Mouse (Mus musculus) forebrain, embryonic 10.5 days (tissue): ENCODE measurements at regions not wholly inside any gene's neighbourhood (a gene's known extent, or its start where the extent isn't known, plus 50 kb on each side); places are given as distances from the start of the nearest gene placed in this dataset.

Source experiments
- DNase-seq: peaks from one replicate; pipeline ENCODE4 v3.0.0-alpha.2; 2017; ENCODE audit warnings: low spot score; ENCODE audit errors: extremely low spot score
- H3K27ac ChIP-seq: fragments of 300-500 bp; sonication (generic); 2 replicates; pipeline ENCODE4 v1.5.1; 2016; ENCODE audit warnings: mild to moderate bottlenecking
- H3K27me3 ChIP-seq: fragments of 300-500 bp; sonication (generic); 2 replicates; pipeline ENCODE4 v1.6.1; 2016; ENCODE audit warnings: mild to moderate bottlenecking; ENCODE audit not compliant: poor library complexity, severe bottlenecking
- H3K36me3 ChIP-seq: fragments of 300-500 bp; sonication (generic); replicated peaks from 2 replicates; pipeline ENCODE4 v1.6.1; 2016; ENCODE audit warnings: mild to moderate bottlenecking, moderate library complexity
- H3K4me1 ChIP-seq: fragments of 300-500 bp; sonication (generic); 2 replicates; pipeline ENCODE4 v1.6.1; 2016
- H3K4me3 ChIP-seq: fragments of 300-500 bp; sonication (generic); 2 replicates; pipeline ENCODE4 v1.5.1; 2016; ENCODE audit warnings: mild to moderate bottlenecking, moderate library complexity
- H3K9me3 ChIP-seq: fragments of 300-500 bp; sonication (generic); 2 replicates; pipeline ENCODE4 v1.6.1; 2016; ENCODE audit warnings: mild to moderate bottlenecking, moderate library complexity
- WGBS: fragments of 180-500 bp; shearing (Covaris S2); methylation state at CpG from one replicate; pipeline ENCODE4 v1.1.7; 2016; 5-methylcytosine and 5-hydroxymethylcytosine counted together

- no peaks in the 10 kb centered on the region for H3K36me3 ChIP-seq
- H3K9me3 ChIP-seq: no peaks in the 10 kb centered on the region
- peaks cover 5% of the 10 kb centered on the region for H3K27me3 ChIP-seq
- H3K27ac ChIP-seq: no peak overlapping the region
- WGBS: 92% methylated on average over 5 of the region's 5 CpGs
- H3K4me3 ChIP-seq: no peak overlapping the region
- no peak for DNase-seq
- H3K4me1 ChIP-seq: no peaks in the 10 kb centered on the region
These were observed 65.3 kb downstream of the Cdca7 start for GRCm38 (mm10) chr2:72541246-72541645.

GRCm38 (mm10) chr2:72545453-72545852 is 69.5 kb downstream of the Cdca7 start:
- 96% methylated on average over 1 of the region's 1 CpGs for whole genome bisulfite sequencing
- no peaks in the 10 kb centered on the region for H3K36me3 ChIP-seq
- H3K4me1 ChIP-seq: no peaks in the 10 kb centered on the region; the same call in 1 of the 2 replicates
- no peak overlapping the region for H3K4me3 ChIP-seq
- no peak overlapping the region for H3K27ac ChIP-seq
- no peak for DNase-seq
- no peaks in the 10 kb centered on the region for H3K9me3 ChIP-seq
- peaks cover 19% of the 10 kb centered on the region; the same call in 1 of the 2 replicates for H3K27me3 ChIP-seq

GRCm38 (mm10) chr2:72546476-72546875 is 70.5 kb downstream of the Cdca7 start:
- 92% methylated on average over 5 of the region's 5 CpGs for WGBS
- DNase-seq: no peak
- Histone ChIP-seq H3K36me3 (no peaks in the 10 kb centered on the region), H3K27ac (no peak overlapping the region), H3K4me1 (no peaks in the 10 kb centered on the region; the same call in 1 of the 2 replicates), H3K9me3 (no peaks in the 10 kb centered on the region), H3K27me3 (0 out of 2 replicates have a peak, but pooled peaks cover 19% of the 10 kb centered on the region), H3K4me3 (no peak overlapping the region)

- DNase-seq: no peak
- Histone ChIP-seq H3K4me3 (no peak overlapping the region), H3K9me3 (no peaks in the 10 kb centered on the region; the same call in 1 of the 2 replicates), H3K27me3 (0 out of 2 replicates have a peak, but pooled peaks cover 19% of the 10 kb centered on the region), H3K27ac (no peak overlapping the region), H3K4me1 (no peaks in the 10 kb centered on the region; the same call in 1 of the 2 replicates), H3K36me3 (no peaks in the 10 kb centered on the region)
- WGBS: 83% methylated on average over 4 of the region's 4 CpGs
These were observed 71.0 kb downstream of the Cdca7 start for GRCm38 (mm10) chr2:72546963-72547362.

- DNase-seq: no peak
- WGBS: 95% methylated on average over 4 of the region's 4 CpGs
These were observed 75.3 kb downstream of the Cdca7 start for GRCm38 (mm10) chr2:72551268-72551667.

GRCm38 (mm10) chr2:72554603-72555002 is 78.6 kb downstream of the Cdca7 start:
- peaks cover 47% of the 10 kb centered on the region for H3K27me3 ChIP-seq
- no peak overlapping the region for H3K27ac ChIP-seq
- no peaks in the 10 kb centered on the region for H3K36me3 ChIP-seq
- peaks cover 41% of the 10 kb centered on the region for H3K4me1 ChIP-seq
- no peak overlapping the region for H3K4me3 ChIP-seq
- WGBS: 84% methylated on average over 5 of the region's 5 CpGs
- no peak for DNase-seq
- no peaks in the 10 kb centered on the region; the same call in 1 of the 2 replicates for H3K9me3 ChIP-seq

More at GRCm38 (mm10) chr2:72551268-72551667, 75.3 kb downstream of the Cdca7 start:
- no peaks in the 10 kb centered on the region; the same call in 1 of the 2 replicates for H3K9me3 ChIP-seq
- no peaks in the 10 kb centered on the region for H3K36me3 ChIP-seq
- peaks cover 32% of the 10 kb centered on the region; the same call in 1 of the 2 replicates for H3K27me3 ChIP-seq
- no peak overlapping the region for H3K4me3 ChIP-seq
- no peak overlapping the region for H3K27ac ChIP-seq
- peaks cover 15% of the 10 kb centered on the region for H3K4me1 ChIP-seq

- H3K36me3 ChIP-seq: no peaks in the 10 kb centered on the region
- H3K27ac ChIP-seq: no peak overlapping the region
- H3K4me1 ChIP-seq: peaks cover 46% of the 10 kb centered on the region
- 85% methylated on average over 4 of the region's 4 CpGs for WGBS
- H3K4me3 ChIP-seq: no peak overlapping the region
- no peak for DNase-seq
- H3K9me3 ChIP-seq: no peaks in the 10 kb centered on the region; the same call in 1 of the 2 replicates
- peaks cover 47% of the 10 kb centered on the region for H3K27me3 ChIP-seq
These were observed 79.2 kb downstream of the Cdca7 start for GRCm38 (mm10) chr2:72555116-72555515.

GRCm38 (mm10) chr2:72555556-72555955 is 79.6 kb downstream of the Cdca7 start:
- Histone ChIP-seq H3K4me3 (no peak overlapping the region), H3K9me3 (no peaks in the 10 kb centered on the region; the same call in 1 of the 2 replicates), H3K4me1 (peaks cover 47% of the 10 kb centered on the region), H3K27me3 (peaks cover 44% of the 10 kb centered on the region), H3K27ac (no peak overlapping the region), H3K36me3 (no peaks in the 10 kb centered on the region)
- 54% methylated on average over 6 of the region's 6 CpGs for WGBS
- DNase-seq: no peak

- H3K27me3 ChIP-seq: peaks cover 44% of the 10 kb centered on the region
- H3K9me3 ChIP-seq: no peaks in the 10 kb centered on the region; the same call in 1 of the 2 replicates
- peak; percentile 23 for DNase-seq
- H3K4me1 ChIP-seq: peaks cover 53% of the 10 kb centered on the region
- no peak overlapping the region for H3K27ac ChIP-seq
- no peaks in the 10 kb centered on the region for H3K36me3 ChIP-seq
- H3K4me3 ChIP-seq: no peak overlapping the region
- 37% methylated on average over 8 of the region's 8 CpGs for WGBS
These were observed 80.3 kb downstream of the Cdca7 start for GRCm38 (mm10) chr2:72556064-72556821.

GRCm38 (mm10) chr2:72557161-72557560 is 81.2 kb downstream of the Cdca7 start:
- Histone ChIP-seq H3K36me3 (no peaks in the 10 kb centered on the region), H3K27ac (0 out of 2 replicates have a peak overlapping the region, but pooled peaks have one; percentile 44), H3K4me1 (peaks cover 62% of the 10 kb centered on the region), H3K4me3 (no peak overlapping the region), H3K27me3 (peaks cover 44% of the 10 kb centered on the region), H3K9me3 (no peaks in the 10 kb centered on the region; the same call in 1 of the 2 replicates)
- WGBS: 51% methylated on average over 3 of the region's 3 CpGs
- no peak for DNase-seq

- Histone ChIP-seq H3K4me3 (no peak overlapping the region), H3K27ac (0 out of 2 replicates have a peak overlapping the region, but pooled peaks have one; percentile 44), H3K27me3 (peaks cover 44% of the 10 kb centered on the region), H3K9me3 (no peaks in the 10 kb centered on the region), H3K4me1 (peaks cover 64% of the 10 kb centered on the region), H3K36me3 (no peaks in the 10 kb centered on the region)
- DNase-seq: no peak
- 86% methylated on average over 9 of the region's 9 CpGs for WGBS
These were observed 81.8 kb downstream of the Cdca7 start for GRCm38 (mm10) chr2:72557565-72558260.

GRCm38 (mm10) chr2:72561383-72561782 is 85.4 kb downstream of the Cdca7 start:
- peaks cover 48% of the 10 kb centered on the region for H3K27me3 ChIP-seq
- no peak for DNase-seq
- no peak overlapping the region for H3K4me3 ChIP-seq
- no peaks in the 10 kb centered on the region for H3K9me3 ChIP-seq
- WGBS: 58% methylated on average over 5 of the region's 5 CpGs
- no peaks in the 10 kb centered on the region for H3K36me3 ChIP-seq
- H3K27ac ChIP-seq: no peak overlapping the region
- H3K4me1 ChIP-seq: peaks cover 54% of the 10 kb centered on the region

- 80% methylated on average over 1 of the region's 1 CpGs for WGBS
- H3K36me3 ChIP-seq: no peaks in the 10 kb centered on the region
- no peak overlapping the region for H3K27ac ChIP-seq
These were observed 102.4 kb downstream of the Cdca7 start for GRCm38 (mm10) chr2:72578322-72578721.

More at GRCm38 (mm10) chr2:72578322-72578721, 102.4 kb downstream of the Cdca7 start:
- DNase-seq: no peak
- no peaks in the 10 kb centered on the region for H3K27me3 ChIP-seq
- H3K4me1 ChIP-seq: no peaks in the 10 kb centered on the region
- H3K4me3 ChIP-seq: no peak overlapping the region
- H3K9me3 ChIP-seq: no peaks in the 10 kb centered on the region
